Comparison of ENCODE assay signal across 8 mouse cellular contexts in the genomic region with DNA sequence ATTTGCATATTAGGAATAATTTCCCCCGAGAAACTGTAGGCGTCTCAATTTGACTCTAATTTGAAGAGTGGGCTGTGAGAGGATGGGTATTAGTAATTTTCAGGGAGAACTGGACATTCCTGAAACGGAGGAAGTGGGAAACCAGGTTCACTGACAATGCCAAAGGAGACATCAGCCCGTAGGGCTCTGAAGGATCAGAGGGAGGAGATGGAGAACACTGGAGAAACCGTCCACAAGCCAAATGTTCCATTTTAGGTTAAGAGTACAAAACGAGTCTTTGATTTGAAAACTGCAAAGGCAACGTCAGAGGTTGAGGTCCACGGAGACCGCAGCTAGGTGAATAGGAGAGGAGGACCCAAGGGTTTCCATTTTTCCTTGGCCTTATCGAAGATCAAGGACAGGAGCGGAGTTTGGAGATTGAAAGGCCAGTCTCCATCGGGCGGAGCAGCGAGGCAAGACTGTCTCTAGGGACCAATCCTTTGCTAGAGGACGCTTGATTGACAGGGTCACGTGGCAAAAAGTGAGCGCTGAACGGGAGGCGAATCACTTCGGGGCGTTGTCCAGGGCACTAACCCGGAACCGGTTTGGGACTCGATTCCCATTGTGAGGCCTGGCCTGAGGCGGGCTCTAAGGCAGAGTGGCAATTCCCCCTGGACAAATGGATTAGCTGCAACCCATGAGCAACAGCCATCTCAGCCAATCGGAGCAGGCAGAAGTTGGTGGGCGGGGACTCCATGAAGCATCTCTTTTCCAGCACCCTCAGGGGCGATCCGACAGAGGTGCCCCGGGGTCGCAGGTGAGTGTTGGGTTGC. TPM values are rescaled to one million over a fixed set of nuclear protein-coding genes. Genes with fewer than 3 reads are reported as not detected.
DNase-seq lines count a peak whose midpoint lies in the region; ATAC-seq and TF ChIP-seq lines count a peak whose summit lies in the region.

A gene (plus strand): TSS at position 735 of the 812 bp plus-strand sequence.

- no peak for TF ChIP-seq EP300 in ES-Bruce4 (IDR thresholded peaks at IDR 0.05; ENCODE audit: insufficient read depth, low read depth, low read length)
- no peak for TF ChIP-seq EP300 in liver, postnatal 0 days (IDR thresholded peaks at IDR 0.05; ENCODE audit: low read depth)

- intact Hi-C loops in heart, postnatal 10 days (cut with DNase I), result loop anchor here (2.0 kb wide), 1 partner anchor 65 kb away; no protein-coding TSS in a partner anchor

- H3K9ac ChIP-seq in ES-Bruce4 (ENCODE audit: low read depth, poor library complexity, severe bottlenecking), result peak within 1 kb of the TSS; percentile 55
- H3K9ac ChIP-seq in forebrain, embryonic 13.5 days, result peak within 1 kb of the TSS; percentile 74
- peak within 1 kb of the TSS; percentile 53 for H3K9ac ChIP-seq in liver, postnatal 0 days (replicated peaks)
- H3K9ac ChIP-seq in neural tube, embryonic 14.5 days (replicated peaks; ENCODE audit: low read depth, low read length), result peak within 1 kb of the TSS; percentile 68

- H3K36me3 ChIP-seq in ES-Bruce4 (ENCODE audit: control insufficient read depth, insufficient read depth, low read length, poor library complexity, severe bottlenecking), result no peaks in the 10 kb centered on the region; the same call in 1 of the 2 replicates
- 0 out of 2 replicates have a peak, but pooled peaks cover 3% of the 10 kb centered on the region for H3K36me3 ChIP-seq in forebrain, embryonic 13.5 days (ENCODE audit: poor library complexity, severe bottlenecking)
- no peaks in the 10 kb centered on the region for H3K36me3 ChIP-seq in liver, postnatal 0 days (replicated peaks; ENCODE audit: insufficient read depth, low read length)
- H3K36me3 ChIP-seq in neural tube, embryonic 14.5 days (ENCODE audit: control insufficient read depth, insufficient read depth, low read length), result no peaks in the 10 kb centered on the region

- no peak for TF ChIP-seq CTCF in ES-Bruce4 (IDR thresholded peaks at IDR 0.05; ENCODE audit: low read depth, low read length)
- TF ChIP-seq CTCF in liver, postnatal 0 days (IDR thresholded peaks at IDR 0.05; ENCODE audit: low read depth), result no peak

- H3K9me3 ChIP-seq in ES-Bruce4 (replicated peaks; ENCODE audit: control insufficient read depth, insufficient read depth, low read length, poor library complexity, severe bottlenecking), result no peaks in the 10 kb centered on the region
- no peaks in the 10 kb centered on the region for H3K9me3 ChIP-seq in forebrain, embryonic 13.5 days (replicated peaks)
- no peaks in the 10 kb centered on the region for H3K9me3 ChIP-seq in liver, postnatal 0 days (ENCODE audit: low read length)
- no peaks in the 10 kb centered on the region for H3K9me3 ChIP-seq in neural tube, embryonic 14.5 days (ENCODE audit: control insufficient read depth, low read length)

- under 1% methylated on average over 31 of the region's 31 CpGs for WGBS in forebrain, embryonic 13.5 days
- WGBS in large intestine, adult 2 months, result 2% methylated on average over 31 of the region's 31 CpGs
- WGBS in liver, postnatal 0 days (ENCODE audit: insufficient replicate concordance), result 3% methylated on average over 31 of the region's 31 CpGs
- WGBS in neural tube, embryonic 14.5 days, result 1% methylated on average over 31 of the region's 31 CpGs

- H3K27ac ChIP-seq in ES-Bruce4 (ENCODE audit: insufficient read depth, low read length), result peak within 1 kb of the TSS; percentile 28; the same call in 1 of the 2 replicates
- H3K27ac ChIP-seq in forebrain, embryonic 13.5 days, result peak within 1 kb of the TSS; percentile 79
- H3K27ac ChIP-seq in liver, postnatal 0 days (ENCODE audit: low read depth), result peak within 1 kb of the TSS; percentile 74
- peak within 1 kb of the TSS; percentile 64 for H3K27ac ChIP-seq in neural tube, embryonic 14.5 days (ENCODE audit: low read depth, low read length)

- peak within 1 kb of the TSS; percentile 90 for H3K4me3 ChIP-seq in ES-Bruce4 (ENCODE audit: low read depth, low read length)
- H3K4me3 ChIP-seq in forebrain, embryonic 13.5 days, result peak within 1 kb of the TSS; percentile 70
- H3K4me3 ChIP-seq in liver, postnatal 0 days (ENCODE audit: low read depth, low read length), result peak within 1 kb of the TSS; percentile 82
- peak within 1 kb of the TSS; percentile 67 for H3K4me3 ChIP-seq in neural tube, embryonic 14.5 days (ENCODE audit: low read depth, low read length)

- TF ChIP-seq POLR2A in ES-Bruce4 (IDR thresholded peaks at IDR 0.05; ENCODE audit: insufficient read depth, low read length), result peak; percentile 42

- no peaks in the 10 kb centered on the region for H3K27me3 ChIP-seq in ES-Bruce4 (ENCODE audit: control insufficient read depth, insufficient read depth, low read length, poor library complexity, severe bottlenecking)
- H3K27me3 ChIP-seq in forebrain, embryonic 13.5 days, result no peaks in the 10 kb centered on the region
- no peaks in the 10 kb centered on the region for H3K27me3 ChIP-seq in liver, postnatal 0 days (ENCODE audit: insufficient read depth, low read length)
- no peaks in the 10 kb centered on the region for H3K27me3 ChIP-seq in neural tube, embryonic 14.5 days (ENCODE audit: control insufficient read depth, insufficient read depth, low read length)

- peak; percentile 100 for ATAC-seq in cerebellum, adult (ENCODE audit: insufficient number of reproducible peaks, low FRiP score, low TSS enrichment)
- ATAC-seq in forebrain, embryonic 13.5 days, result peak; percentile 100
- ATAC-seq in liver, postnatal 0 days, result peak; percentile 100
- ATAC-seq in neural tube, embryonic 14.5 days (ENCODE audit: low read depth), result peak; percentile 100

- H3K4me1 ChIP-seq in ES-Bruce4 (ENCODE audit: control insufficient read depth, insufficient read depth, low read length), result no peaks in the 10 kb centered on the region
- peaks cover 21% of the 10 kb centered on the region for H3K4me1 ChIP-seq in forebrain, embryonic 13.5 days
- peaks cover 11% of the 10 kb centered on the region for H3K4me1 ChIP-seq in liver, postnatal 0 days (ENCODE audit: insufficient read depth)
- peaks cover 9% of the 10 kb centered on the region; the same call in 1 of the 2 replicates for H3K4me1 ChIP-seq in neural tube, embryonic 14.5 days (ENCODE audit: control insufficient read depth, insufficient read depth, low read length)

- peak; percentile 98 to 99 for DNase-seq in heart, postnatal 10 days
- peak; percentile 100 for DNase-seq in large intestine, adult 2 months (ENCODE audit: low read depth, low spot score)
- DNase-seq in liver, postnatal 0 days, result peak; percentile 93
- peak; percentile 95 for DNase-seq in testis, postnatal 10 days (ENCODE audit: low spot score)

- H3K4me2 ChIP-seq in forebrain, embryonic 13.5 days, result peak within 1 kb of the TSS; percentile 68
- peak within 1 kb of the TSS; percentile 90 for H3K4me2 ChIP-seq in liver, postnatal 0 days (ENCODE audit: low read depth, low read length)
- H3K4me2 ChIP-seq in neural tube, embryonic 14.5 days (ENCODE audit: low read depth, low read length), result peak within 1 kb of the TSS; percentile 56

RNA-seq across cellular contexts. Expression of the gene that starts here (rescaled TPM):
- 33.9 and 35.8 TPM in 2 replicates for polyA plus RNA-seq in ES-Bruce4 (2011; ENCODE audit: insufficient read depth, insufficient read length, low read depth, missing spikeins)
- 65.2 and 66.4 TPM in 2 replicates for polyA plus RNA-seq in forebrain, embryonic 13.5 days (2015; fragmentation: Nextera tagmentation; extraction: Ambion mirVana)
- 10 to 100 TPM; 42.5 to 44.6 TPM for total RNA-seq in heart, postnatal 10 days (2021)
- polyA plus RNA-seq in large intestine, adult 2 months (2012; rRNA removed), result 4.4 and 4.6 TPM in 2 replicates
- polyA plus RNA-seq in liver, postnatal 0 days (2015; fragmentation: Nextera tagmentation; extraction: Ambion mirVana), result 11.0 and 12.3 TPM in 2 replicates
- 44.7 and 54.1 TPM in 2 replicates for polyA plus RNA-seq in neural tube, embryonic 14.5 days (2014; fragmentation: Nextera tagmentation; extraction: Ambion mirVana)

Comparison
In these comparisons a context has a peak if more than half of its experiments do, and no peak if none do; other contexts are left out.
1. Peak in every context shown above with its lines: DNase-seq, ATAC-seq, H3K4me3 ChIP-seq and H3K27ac ChIP-seq.
2. H3K27ac ChIP-seq: peak in every context shown above with its lines; median percentile 79 in forebrain, embryonic 13.5 days; 74 in liver, postnatal 0 days; 64 in neural tube, embryonic 14.5 days; 28 in ES-Bruce4.